Mouse (Mus musculus): ENCODE results near the gene Hsd3b7.

DNA sequence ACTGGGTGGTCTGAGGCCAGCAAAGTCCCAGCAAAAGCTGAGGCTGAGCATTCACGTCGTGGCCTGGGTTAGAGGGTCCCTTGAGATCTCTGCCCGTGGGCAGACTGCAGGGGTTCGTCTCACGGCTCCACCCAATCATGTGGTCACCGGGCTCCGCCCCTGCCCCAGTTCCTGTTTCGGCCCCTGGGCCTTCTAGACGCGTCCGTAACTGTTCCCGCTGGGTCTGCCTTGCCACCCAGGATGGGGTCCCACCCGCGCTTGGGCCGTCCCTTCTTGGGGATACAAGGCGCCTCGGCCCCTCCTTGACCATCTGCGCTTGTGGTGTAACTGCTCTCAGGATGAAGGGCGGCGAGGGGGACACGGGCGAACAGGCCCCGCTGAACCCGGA lies 30.8 kb upstream of the Hsd3b7 start, which contains the start of gene Orai3:
- TF ChIP-seq CTCF (IDR thresholded peaks at IDR 0.05; ENCODE audit: low read depth) = no peak
- TF ChIP-seq EP300 (IDR thresholded peaks at IDR 0.05; ENCODE audit: low read depth) = 0 out of 2 replicates have a peak, but pooled peaks have one; percentile 47

All from heart, postnatal 0 days (tissue).